Mouse (Mus musculus) neural tube, embryonic 11.5 days (tissue): ENCODE results near the gene Nptxr. TPM values are rescaled to one million over a fixed set of nuclear protein-coding genes. Genes with fewer than 3 reads are reported as not detected.

Experiments
- ATAC-seq: fragments of 200-750 bp; cut with Nextera tagmentation; 2 replicates; pipeline ENCODE4 v1.8.0; 2017; ENCODE audit warnings: moderate number of reproducible peaks, mild to moderate bottlenecking, moderate TSS enrichment, moderate library complexity; ENCODE audit not compliant: insufficient read depth, low FRiP score, low TSS enrichment
- DNase-seq: peaks from one replicate; pipeline ENCODE4 v3.0.0-alpha.2; 2015; ENCODE audit warnings: low spot score
- H3K27ac ChIP-seq: fragments of 300-500 bp; sonication (generic); 2 replicates; pipeline ENCODE4 v1.5.1; 2014; ENCODE audit warnings: low read depth, mild to moderate bottlenecking, low read length
- H3K27me3 ChIP-seq: fragments of 300-500 bp; sonication (generic); 2 replicates; pipeline ENCODE4 v1.6.1; 2014; ENCODE audit warnings: mild to moderate bottlenecking, low read length, mixed read lengths; ENCODE audit not compliant: control insufficient read depth, insufficient read depth
- H3K36me3 ChIP-seq: fragments of 300-500 bp; sonication (generic); 2 replicates; pipeline ENCODE4 v1.6.1; 2014; ENCODE audit warnings: mild to moderate bottlenecking, low read length, moderate library complexity, mixed read lengths; ENCODE audit not compliant: control insufficient read depth, insufficient read depth
- H3K4me1 ChIP-seq: fragments of 300-500 bp; sonication (generic); 2 replicates; pipeline ENCODE4 v1.6.1; 2014; ENCODE audit warnings: low read length, mixed read lengths; ENCODE audit not compliant: control insufficient read depth, insufficient read depth
- H3K4me2 ChIP-seq: fragments of 300-500 bp; sonication (generic); 2 replicates; pipeline ENCODE4 v1.6.1; 2014; ENCODE audit warnings: low read depth, mild to moderate bottlenecking, moderate library complexity
- H3K4me3 ChIP-seq: fragments of 300-500 bp; sonication (generic); 2 replicates; pipeline ENCODE4 v1.5.1; 2014; ENCODE audit warnings: low read depth, low read length
- H3K9ac ChIP-seq: fragments of 300-500 bp; sonication (generic); 2 replicates; pipeline ENCODE4 v1.6.1; 2014; ENCODE audit warnings: mild to moderate bottlenecking, low read length
- H3K9me3 ChIP-seq: fragments of 300-500 bp; sonication (generic); 2 replicates; pipeline ENCODE4 v1.6.1; 2016; ENCODE audit warnings: low read length; ENCODE audit not compliant: control insufficient read depth
- WGBS: fragments of 180-500 bp; shearing (Covaris S2); extraction: QIAGEN DNeasy Blood & Tissue Kit; methylation state at CpG from one replicate; pipeline ENCODE4 v1.1.7; 2014; 5-methylcytosine and 5-hydroxymethylcytosine counted together
- polyA plus RNA-seq: library from polyadenylated mRNA; unstranded; fragments of >200 nt; fragmentation: Nextera tagmentation; extraction: Ambion mirVana; gene quantifications from 2 replicates; pipeline ENCODE4 v1.2.1, GENCODE M21; 2014

The Nptxr gene
- polyA plus RNA-seq, 1 experiment from 2014 or later, result 2.0 TPM

DNA sequence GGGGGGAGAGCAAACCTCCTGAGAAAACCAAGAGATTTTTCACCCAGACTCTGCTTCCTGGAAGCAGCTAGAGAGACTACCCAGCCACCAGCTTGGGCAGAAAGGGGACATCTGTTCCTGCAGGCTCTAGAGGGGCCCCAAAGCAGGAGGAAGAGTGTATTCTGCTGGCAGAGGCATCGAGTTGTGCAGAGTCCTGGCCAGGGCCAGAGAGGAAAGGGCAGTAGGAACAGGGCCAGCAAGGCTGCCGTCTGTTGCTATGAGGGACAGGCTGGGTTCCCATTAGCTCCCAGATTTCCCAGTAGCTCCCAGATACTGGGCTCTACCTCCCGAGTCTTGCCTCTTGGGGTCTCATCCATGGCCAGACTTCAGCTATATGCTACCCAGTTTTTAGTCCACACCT lies 5.5 kb upstream of the Nptxr start:
- ATAC-seq (no peak), DNase-seq (no peak)
- WGBS, result 70% methylated on average over 3 of the region's 3 CpGs
- Histone ChIP-seq H3K4me3 (no peak overlapping the region), H3K9ac (no peak overlapping the region), H3K4me2 (no peak overlapping the region), H3K4me1 (no peaks in the 10 kb centered on the region), H3K9me3 (no peaks in the 10 kb centered on the region), H3K36me3 (no peaks in the 10 kb centered on the region), H3K27ac (no peak overlapping the region), H3K27me3 (peaks cover 17% of the 10 kb centered on the region)

GRCm38 (mm10) chr15:79808658-79809057 lies 4.1 kb upstream of the Nptxr start:
- ATAC-seq, result no peak
- WGBS, result 55% methylated on average over 5 of the region's 5 CpGs
- DNase-seq, result no peak

DNA sequence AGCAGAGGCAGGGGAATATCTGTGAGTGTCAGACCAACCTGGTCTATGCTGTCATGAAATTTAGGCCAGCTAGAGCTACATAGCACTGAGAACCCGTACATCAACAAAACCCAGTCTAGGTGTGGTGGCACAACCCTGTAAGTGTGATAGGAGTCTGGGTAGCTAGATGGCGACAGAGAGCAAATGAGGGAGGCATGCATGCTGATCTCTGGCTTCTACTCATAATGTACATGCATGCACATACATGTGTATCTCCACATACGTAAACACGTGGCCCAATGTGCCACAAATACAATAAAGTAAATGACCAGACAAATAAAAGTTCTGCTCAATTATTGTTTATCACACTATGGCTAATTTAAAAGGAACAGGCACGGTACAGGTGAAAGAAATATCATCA lies 3.5 kb upstream of the Nptxr start:
- peaks cover 36% of the 10 kb centered on the region for H3K27me3 ChIP-seq
- H3K4me2 ChIP-seq, result no peak overlapping the region
- H3K36me3 ChIP-seq, result no peaks in the 10 kb centered on the region
- H3K27ac ChIP-seq, result no peak overlapping the region
- no peak overlapping the region for H3K4me3 ChIP-seq
- H3K4me1 ChIP-seq, result no peaks in the 10 kb centered on the region
- 35% methylated on average over 5 of the region's 5 CpGs for WGBS
- ATAC-seq (no peak), DNase-seq (peak; percentile 51)
- no peaks in the 10 kb centered on the region for H3K9me3 ChIP-seq
- H3K9ac ChIP-seq, result no peak overlapping the region

More at GRCm38 (mm10) chr15:79808658-79809057, 4.1 kb upstream of the Nptxr start:
- Histone ChIP-seq H3K27ac (no peak overlapping the region), H3K4me1 (no peaks in the 10 kb centered on the region), H3K36me3 (no peaks in the 10 kb centered on the region), H3K27me3 (peaks cover 30% of the 10 kb centered on the region), H3K9ac (no peak overlapping the region), H3K4me2 (no peak overlapping the region), H3K4me3 (no peak overlapping the region), H3K9me3 (no peaks in the 10 kb centered on the region)

DNA sequence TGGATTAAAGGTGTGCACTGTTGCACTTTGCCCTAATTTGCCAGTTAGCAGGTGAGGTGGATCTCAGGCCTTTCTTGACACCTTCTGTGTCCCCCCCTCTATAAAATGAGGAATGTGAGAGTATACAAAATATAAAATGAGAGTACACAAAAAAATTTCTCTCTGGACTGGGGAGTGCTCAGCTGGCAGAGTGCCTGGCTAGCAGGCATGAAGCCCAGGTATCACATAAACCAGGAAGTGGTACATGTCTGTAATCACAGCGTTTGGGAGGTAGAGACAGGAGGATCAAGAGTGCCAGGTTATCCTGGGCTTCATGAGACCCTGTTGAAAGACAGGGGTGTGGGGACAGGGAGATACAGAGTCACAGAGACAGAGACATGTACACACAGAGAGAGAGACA lies 2.5 kb upstream of the Nptxr start:
- DNase-seq (no peak), ATAC-seq (no peak)
- H3K9me3 ChIP-seq, result no peaks in the 10 kb centered on the region
- peaks cover 46% of the 10 kb centered on the region for H3K27me3 ChIP-seq
- no peak overlapping the region for H3K9ac ChIP-seq
- H3K4me3 ChIP-seq, result no peak overlapping the region
- no peaks in the 10 kb centered on the region for H3K36me3 ChIP-seq
- H3K4me2 ChIP-seq, result no peak overlapping the region
- no peaks in the 10 kb centered on the region for H3K4me1 ChIP-seq
- no peak overlapping the region for H3K27ac ChIP-seq
- WGBS, result 86% methylated on average over 1 of the region's 1 CpGs

- H3K9me3 ChIP-seq, result no peaks in the 10 kb centered on the region
- DNase-seq (no peak), ATAC-seq (no peak)
- peaks cover 48% of the 10 kb centered on the region for H3K27me3 ChIP-seq
- H3K4me1 ChIP-seq, result no peaks in the 10 kb centered on the region
- peak overlapping the region; percentile 59; the same call in 1 of the 2 replicates for H3K4me2 ChIP-seq
- H3K27ac ChIP-seq, result no peak overlapping the region
- peak overlapping the region; percentile 53; the same call in 1 of the 2 replicates for H3K4me3 ChIP-seq
- H3K36me3 ChIP-seq, result no peaks in the 10 kb centered on the region
- 32% methylated on average over 8 of the region's 8 CpGs for WGBS
- no peak overlapping the region for H3K9ac ChIP-seq
Observed at GRCm38 (mm10) chr15:79805246-79805645, 680 bp upstream of the Nptxr start.

DNA sequence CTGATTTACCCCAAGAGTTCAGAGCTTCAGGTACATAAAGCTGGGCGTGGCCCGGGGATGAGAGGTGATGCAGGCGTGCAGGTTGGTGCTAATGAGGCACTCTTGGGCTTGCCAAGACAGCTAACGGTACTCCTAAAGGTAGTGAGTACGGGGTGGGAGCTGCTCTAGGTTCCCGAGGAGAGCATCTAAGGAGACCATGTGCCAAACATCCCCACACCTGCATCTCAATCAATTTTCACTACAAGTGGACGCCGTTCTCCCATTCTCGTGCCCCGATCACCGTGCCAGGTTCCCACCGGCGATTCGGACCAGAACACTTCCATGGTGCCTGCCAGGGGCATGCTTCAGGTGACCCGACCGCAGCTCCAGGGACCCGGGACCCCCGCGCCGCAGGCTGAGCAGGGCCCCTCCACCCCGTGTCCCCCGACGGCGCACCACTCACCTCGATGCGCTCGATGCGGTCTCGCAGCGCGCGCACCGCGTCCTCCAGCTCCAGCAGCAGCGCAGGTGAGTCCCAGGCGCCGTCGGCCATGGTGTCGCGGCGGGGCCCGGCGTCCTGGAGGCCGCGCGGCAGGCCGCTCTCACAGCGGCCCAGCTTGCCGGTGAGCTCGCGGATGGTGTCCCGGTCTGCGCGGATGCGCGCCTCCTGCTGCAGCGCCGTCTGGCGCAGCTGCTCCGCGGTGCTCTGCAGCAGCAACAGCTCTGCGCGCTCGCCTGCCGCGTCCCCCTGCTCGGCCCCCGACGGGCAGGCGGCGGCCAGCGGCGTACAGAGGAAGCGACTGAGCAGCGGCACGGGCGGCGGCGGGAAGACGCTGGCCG lies 824 bp downstream of the Nptxr start:
- H3K36me3 ChIP-seq, result no peaks in the 10 kb centered on the region
- H3K9ac ChIP-seq, result peak overlapping the region; percentile 62
- H3K9me3 ChIP-seq, result no peaks in the 10 kb centered on the region
- H3K4me1 ChIP-seq, result no peaks in the 10 kb centered on the region
- ATAC-seq (0 out of 2 replicates have a peak, but pooled peaks have one; percentile 25), DNase-seq (peak; percentile 63)
- H3K4me3 ChIP-seq, result peak overlapping the region; percentile 53
- peak overlapping the region; percentile 59 for H3K4me2 ChIP-seq
- peaks cover 48% of the 10 kb centered on the region for H3K27me3 ChIP-seq
- WGBS, result 5% methylated on average over 70 of the region's 81 CpGs
- 0 out of 2 replicates have a peak overlapping the region, but pooled peaks have one; percentile 14 for H3K27ac ChIP-seq

DNA sequence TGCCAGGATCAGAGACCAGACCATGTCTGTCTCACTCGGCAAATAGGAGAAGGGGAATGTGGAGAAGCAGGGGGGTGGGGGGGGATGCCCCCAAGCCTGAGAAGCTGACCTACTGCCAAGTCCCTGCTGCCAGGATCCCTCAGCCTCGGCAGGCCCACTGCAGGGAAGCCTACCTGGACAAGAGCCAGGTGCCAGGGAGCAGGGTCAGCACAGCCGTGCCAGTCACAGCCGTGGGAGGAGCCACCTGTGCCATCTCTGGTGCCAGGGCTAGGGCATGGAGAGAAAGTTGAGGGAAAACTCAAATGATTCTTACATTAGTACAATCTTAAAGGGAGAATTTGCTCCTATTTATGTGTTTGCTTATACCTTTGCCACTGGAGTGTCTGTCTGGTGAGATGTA lies 2.3 kb downstream of the Nptxr start:
- Histone ChIP-seq H3K9ac (no peak overlapping the region), H3K27ac (no peak overlapping the region), H3K9me3 (no peaks in the 10 kb centered on the region), H3K4me3 (no peak overlapping the region), H3K27me3 (peaks cover 48% of the 10 kb centered on the region), H3K36me3 (no peaks in the 10 kb centered on the region), H3K4me2 (no peak overlapping the region), H3K4me1 (no peaks in the 10 kb centered on the region)
- WGBS, result 58% methylated on average over 4 of the region's 4 CpGs
- ATAC-seq, result no peak
- no peak for DNase-seq

DNA sequence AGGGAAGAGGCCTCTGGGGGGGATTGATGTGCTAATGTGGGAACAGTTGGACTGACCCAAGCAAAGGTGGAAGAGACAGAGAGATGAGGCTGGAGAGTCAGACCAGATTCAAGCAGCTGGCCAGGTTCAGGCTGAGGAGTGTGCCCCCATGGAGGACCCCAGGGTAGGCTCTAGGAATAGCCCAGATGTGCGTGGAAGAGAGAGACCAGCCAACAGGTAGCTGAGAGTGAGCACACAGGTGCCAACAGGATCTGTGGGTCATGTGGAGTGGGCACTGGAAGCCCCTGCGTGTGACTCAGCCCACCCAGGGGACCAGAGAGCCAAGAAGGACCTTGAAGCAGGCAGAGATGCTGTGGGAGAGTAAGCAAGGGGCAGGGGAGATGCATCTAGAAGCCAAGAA lies 2.9 kb downstream of the Nptxr start:
- 65% methylated on average over 2 of the region's 2 CpGs for WGBS
- Histone ChIP-seq H3K4me1 (no peaks in the 10 kb centered on the region), H3K4me2 (no peak overlapping the region), H3K9ac (no peak overlapping the region), H3K27me3 (peaks cover 47% of the 10 kb centered on the region), H3K36me3 (no peaks in the 10 kb centered on the region), H3K4me3 (no peak overlapping the region), H3K9me3 (no peaks in the 10 kb centered on the region), H3K27ac (no peak overlapping the region)
- ATAC-seq (no peak), DNase-seq (no peak)

GRCm38 (mm10) chr15:79800701-79801100 lies 3.9 kb downstream of the Nptxr start:
- 53% methylated on average over 11 of the region's 11 CpGs for WGBS
- Histone ChIP-seq H3K27me3 (peaks cover 37% of the 10 kb centered on the region), H3K9ac (no peak overlapping the region), H3K4me1 (no peaks in the 10 kb centered on the region), H3K9me3 (no peaks in the 10 kb centered on the region), H3K27ac (no peak overlapping the region), H3K4me2 (no peak overlapping the region), H3K36me3 (no peaks in the 10 kb centered on the region), H3K4me3 (no peak overlapping the region)
- ATAC-seq, result no peak
- no peak for DNase-seq
